Mouse (Mus musculus): ENCODE measurements at regions not wholly inside any gene's neighbourhood (a gene's known extent, or its start where the extent isn't known, plus 50 kb on each side); places are given as distances from the start of the nearest gene placed in this dataset.
"Not testable (repeated sequence)": the region's sequence is repeated elsewhere in the genome, so short reads cannot be mapped to it uniquely, and the experiment has no call there.

GRCm38 (mm10) chr3:138645320-138645719 lies 96.7 kb upstream of the Tspan5 start:
- ATAC-seq (ENCODE audit: insufficient number of reproducible peaks, insufficient read depth, low FRiP score, low TSS enrichment), result no peak
- no peak overlapping the region; the same call in 1 of the 2 replicates for H3K4me2 ChIP-seq (replicated peaks)
- no peaks in the 10 kb centered on the region for H3K36me3 ChIP-seq
- WGBS, result 15% methylated on average over 3 of the region's 3 CpGs
- no peaks in the 10 kb centered on the region for H3K27me3 ChIP-seq
- H3K4me3 ChIP-seq, result no peak overlapping the region
- peak overlapping the region; percentile 50; the same call in 1 of the 2 replicates for H3K27ac ChIP-seq
- 0 out of 2 replicates have a peak, but pooled peaks cover 6% of the 10 kb centered on the region for H3K9me3 ChIP-seq
- H3K4me1 ChIP-seq, result peaks cover 16% of the 10 kb centered on the region
- no peak overlapping the region for H3K9ac ChIP-seq

- ATAC-seq (ENCODE audit: insufficient number of reproducible peaks, insufficient read depth, low FRiP score, low TSS enrichment), result no peak
These were observed 92.3 kb upstream of the Tspan5 start for GRCm38 (mm10) chr3:138649699-138650098.

GRCm38 (mm10) chr3:138650671-138651070 lies 91.3 kb upstream of the Tspan5 start:
- WGBS, result 92% methylated on average over 4 of the region's 4 CpGs
- not testable (repeated sequence) for H3K36me3 ChIP-seq; H3K4me3 ChIP-seq; H3K4me2 ChIP-seq (replicated peaks); ATAC-seq (ENCODE audit: insufficient number of reproducible peaks, insufficient read depth, low FRiP score, low TSS enrichment); H3K9me3 ChIP-seq; H3K9ac ChIP-seq; H3K27me3 ChIP-seq; H3K27ac ChIP-seq; H3K4me1 ChIP-seq

More at GRCm38 (mm10) chr3:138649699-138650098, 92.3 kb upstream of the Tspan5 start:
- Histone ChIP-seq H3K27ac (no peak overlapping the region), H3K27me3 (no peaks in the 10 kb centered on the region), H3K4me3 (no peak overlapping the region), H3K4me2 (replicated peaks) (no peak overlapping the region), H3K9ac (no peak overlapping the region), H3K4me1 (peaks cover 7% of the 10 kb centered on the region; the same call in 1 of the 2 replicates), H3K9me3 (0 out of 2 replicates have a peak, but pooled peaks cover 3% of the 10 kb centered on the region), H3K36me3 (no peaks in the 10 kb centered on the region)
- 79% methylated on average over 6 of the region's 6 CpGs for WGBS

GRCm38 (mm10) chr3:138651361-138652205 lies 90.4 kb upstream of the Tspan5 start:
- WGBS, result 88% methylated on average over 12 of the region's 12 CpGs
- H3K27me3 ChIP-seq, result no peaks in the 10 kb centered on the region
- no peak overlapping the region for H3K9ac ChIP-seq
- ATAC-seq (ENCODE audit: insufficient number of reproducible peaks, insufficient read depth, low FRiP score, low TSS enrichment), result no peak
- H3K4me3 ChIP-seq, result no peak overlapping the region
- H3K4me2 ChIP-seq (replicated peaks), result no peak overlapping the region
- H3K9me3 ChIP-seq, result peaks cover 1% of the 10 kb centered on the region; the same call in 1 of the 2 replicates
- 0 out of 2 replicates have a peak overlapping the region, but pooled peaks have one; percentile 55 for H3K27ac ChIP-seq
- H3K4me1 ChIP-seq, result 0 out of 2 replicates have a peak, but pooled peaks cover 4% of the 10 kb centered on the region
- no peaks in the 10 kb centered on the region for H3K36me3 ChIP-seq

GRCm38 (mm10) chr3:138652206-138652605 lies 89.8 kb upstream of the Tspan5 start:
- H3K9ac ChIP-seq, result no peak overlapping the region
- 0 out of 2 replicates have a peak, but pooled peaks cover 4% of the 10 kb centered on the region for H3K4me1 ChIP-seq
- no peaks in the 10 kb centered on the region for H3K36me3 ChIP-seq
- H3K27me3 ChIP-seq, result no peaks in the 10 kb centered on the region
- ATAC-seq (ENCODE audit: insufficient number of reproducible peaks, insufficient read depth, low FRiP score, low TSS enrichment), result no peak
- 0 out of 2 replicates have a peak overlapping the region, but pooled peaks have one; percentile 55 for H3K27ac ChIP-seq
- H3K9me3 ChIP-seq, result no peaks in the 10 kb centered on the region; the same call in 1 of the 2 replicates
- H3K4me3 ChIP-seq, result no peak overlapping the region
- H3K4me2 ChIP-seq (replicated peaks), result no peak overlapping the region
- WGBS, result 79% methylated on average over 2 of the region's 2 CpGs

GRCm38 (mm10) chr3:138652685-138653084 lies 89.3 kb upstream of the Tspan5 start:
- 0 out of 2 replicates have a peak, but pooled peaks cover 4% of the 10 kb centered on the region for H3K4me1 ChIP-seq
- H3K36me3 ChIP-seq, result no peaks in the 10 kb centered on the region
- H3K9me3 ChIP-seq, result no peaks in the 10 kb centered on the region; the same call in 1 of the 2 replicates
- ATAC-seq (ENCODE audit: insufficient number of reproducible peaks, insufficient read depth, low FRiP score, low TSS enrichment), result peak; percentile 24; the same call in 1 of the 2 replicates
- H3K4me3 ChIP-seq, result no peak overlapping the region
- WGBS, result 44% methylated on average over 4 of the region's 4 CpGs
- no peak overlapping the region for H3K4me2 ChIP-seq (replicated peaks)
- H3K27ac ChIP-seq, result peak overlapping the region; percentile 55; the same call in 1 of the 2 replicates
- no peaks in the 10 kb centered on the region for H3K27me3 ChIP-seq
- no peak overlapping the region for H3K9ac ChIP-seq

GRCm38 (mm10) chr3:138653549-138654246 lies 88.3 kb upstream of the Tspan5 start:
- Histone ChIP-seq H3K4me3 (no peak overlapping the region), H3K27ac (peak overlapping the region; percentile 55), H3K4me1 (0 out of 2 replicates have a peak, but pooled peaks cover 4% of the 10 kb centered on the region), H3K4me2 (replicated peaks) (no peak overlapping the region), H3K36me3 (no peaks in the 10 kb centered on the region), H3K9me3 (no peaks in the 10 kb centered on the region; the same call in 1 of the 2 replicates), H3K27me3 (no peaks in the 10 kb centered on the region), H3K9ac (no peak overlapping the region)
- WGBS, result 59% methylated on average over 13 of the region's 13 CpGs
- no peak for ATAC-seq (ENCODE audit: insufficient number of reproducible peaks, insufficient read depth, low FRiP score, low TSS enrichment)

GRCm38 (mm10) chr3:138654610-138655371 lies 87.2 kb upstream of the Tspan5 start:
- 0 out of 2 replicates have a peak, but pooled peaks cover 4% of the 10 kb centered on the region for H3K4me1 ChIP-seq
- H3K4me2 ChIP-seq (replicated peaks), result no peak overlapping the region
- 74% methylated on average over 16 of the region's 16 CpGs for WGBS
- H3K4me3 ChIP-seq, result no peak overlapping the region
- H3K9me3 ChIP-seq, result no peaks in the 10 kb centered on the region; the same call in 1 of the 2 replicates
- H3K27ac ChIP-seq, result no peak overlapping the region
- H3K36me3 ChIP-seq, result no peaks in the 10 kb centered on the region
- ATAC-seq (ENCODE audit: insufficient number of reproducible peaks, insufficient read depth, low FRiP score, low TSS enrichment), result peak; percentile 61; the same call in 1 of the 2 replicates
- no peaks in the 10 kb centered on the region for H3K27me3 ChIP-seq
- H3K9ac ChIP-seq, result no peak overlapping the region

GRCm38 (mm10) chr3:138655479-138655878 lies 86.5 kb upstream of the Tspan5 start:
- H3K27me3 ChIP-seq, result no peaks in the 10 kb centered on the region
- WGBS, result 49% methylated on average over 3 of the region's 3 CpGs
- H3K4me2 ChIP-seq (replicated peaks), result no peak overlapping the region
- H3K36me3 ChIP-seq, result no peaks in the 10 kb centered on the region
- no peak overlapping the region for H3K27ac ChIP-seq
- H3K9ac ChIP-seq, result no peak overlapping the region
- 0 out of 2 replicates have a peak, but pooled peaks cover 4% of the 10 kb centered on the region for H3K4me1 ChIP-seq
- H3K4me3 ChIP-seq, result no peak overlapping the region
- H3K9me3 ChIP-seq, result no peaks in the 10 kb centered on the region; the same call in 1 of the 2 replicates
- no peak for ATAC-seq (ENCODE audit: insufficient number of reproducible peaks, insufficient read depth, low FRiP score, low TSS enrichment)

GRCm38 (mm10) chr3:138662625-138663024 lies 79.4 kb upstream of the Tspan5 start:
- H3K9me3 ChIP-seq, result 0 out of 2 replicates have a peak, but pooled peaks cover 4% of the 10 kb centered on the region
- H3K4me2 ChIP-seq (replicated peaks), result no peak overlapping the region
- WGBS, result 76% methylated on average over 2 of the region's 2 CpGs
- no peak overlapping the region for H3K4me3 ChIP-seq
- H3K4me1 ChIP-seq, result no peaks in the 10 kb centered on the region
- H3K9ac ChIP-seq, result no peak overlapping the region
- no peaks in the 10 kb centered on the region for H3K27me3 ChIP-seq
- no peaks in the 10 kb centered on the region for H3K36me3 ChIP-seq
- no peak overlapping the region for H3K27ac ChIP-seq
- no peak for ATAC-seq (ENCODE audit: insufficient number of reproducible peaks, insufficient read depth, low FRiP score, low TSS enrichment)
